Mouse (Mus musculus): ENCODE results near the gene Khk.

GRCm38 (mm10) chr5:30959198-30959854 is 38.1 kb downstream of the Khk start:
- TF ChIP-seq CTCF (IDR thresholded peaks at IDR 0.05; ENCODE audit: low read depth, low read length), result no peak
- no peak for TF ChIP-seq POLR2A (IDR thresholded peaks at IDR 0.05; ENCODE audit: borderline replicate concordance, low read depth, low read length)
